Mouse (Mus musculus) thymus, adult 2 months (tissue): ENCODE data around the gene Cmas.

ENCODE experiments used
- CTCF ChIP-seq: fragments of 200-500 bp; IDR thresholded peaks from 2 replicates; pipeline ENCODE4 v1.5.1; 2012; ENCODE audit warnings: mild to moderate bottlenecking, control low read depth, low read length, moderate library complexity, borderline replicate concordance; ENCODE audit not compliant: control insufficient read depth, poor library complexity, insufficient read depth; ENCODE audit errors: extremely low read depth
- POLR2A ChIP-seq: fragments of 200-500 bp; IDR thresholded peaks from 2 replicates; pipeline ENCODE4 v1.6.1; 2012; ENCODE audit warnings: mild to moderate bottlenecking, low read length, control low read depth, moderate library complexity; ENCODE audit not compliant: control insufficient read depth, poor library complexity, insufficient read depth; ENCODE audit errors: extremely low read depth

GRCm38 (mm10) chr6:142741763-142742162 is 14.7 kb upstream of the Cmas start:
- no peak for TF ChIP-seq CTCF
- no peak for TF ChIP-seq POLR2A
